Mouse (Mus musculus): ENCODE measurements around the gene Ralgapa2.

The Ralgapa2 gene

DNA sequence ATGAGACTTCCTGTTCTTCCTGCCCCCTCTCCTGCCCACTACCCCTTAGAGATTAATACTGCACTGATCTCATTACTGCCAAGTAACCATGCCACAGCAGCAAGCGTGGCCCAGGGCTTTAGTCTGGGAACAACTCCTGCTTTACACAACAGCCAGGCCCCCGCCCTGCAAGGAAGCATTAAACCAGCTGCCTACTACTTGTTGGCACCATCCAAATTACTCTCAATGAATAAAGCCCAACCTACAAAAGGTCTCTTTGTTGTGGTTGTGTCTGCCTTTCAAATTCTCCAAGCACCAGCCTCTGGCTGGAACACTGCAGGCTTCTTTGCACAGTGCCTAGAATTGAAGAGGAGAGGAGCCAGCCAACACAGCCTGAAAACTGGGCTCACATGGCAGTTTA, 164.2 kb downstream of the Ralgapa2 start:
- DNase-seq = no peak

DNA sequence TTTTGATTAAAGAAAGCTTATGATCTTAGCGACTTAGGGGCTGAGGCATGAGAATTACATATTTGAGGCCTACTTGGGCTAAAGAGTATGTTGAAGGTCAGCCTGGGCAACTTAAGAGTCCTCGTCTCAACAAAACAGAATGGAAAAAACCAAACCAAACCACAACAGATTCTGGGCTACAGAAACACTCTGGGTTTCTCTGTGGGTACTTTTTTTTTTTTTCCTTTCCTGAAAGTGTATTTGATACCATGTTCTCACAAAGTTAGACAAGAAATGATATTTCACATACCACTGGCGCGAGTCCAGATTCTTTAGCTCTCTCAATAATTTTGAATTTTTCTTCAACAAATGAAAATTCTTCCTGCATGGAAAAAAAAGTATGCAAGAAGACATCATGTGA, 172.1 kb downstream of the Ralgapa2 start:
- no peak for DNase-seq

DNA sequence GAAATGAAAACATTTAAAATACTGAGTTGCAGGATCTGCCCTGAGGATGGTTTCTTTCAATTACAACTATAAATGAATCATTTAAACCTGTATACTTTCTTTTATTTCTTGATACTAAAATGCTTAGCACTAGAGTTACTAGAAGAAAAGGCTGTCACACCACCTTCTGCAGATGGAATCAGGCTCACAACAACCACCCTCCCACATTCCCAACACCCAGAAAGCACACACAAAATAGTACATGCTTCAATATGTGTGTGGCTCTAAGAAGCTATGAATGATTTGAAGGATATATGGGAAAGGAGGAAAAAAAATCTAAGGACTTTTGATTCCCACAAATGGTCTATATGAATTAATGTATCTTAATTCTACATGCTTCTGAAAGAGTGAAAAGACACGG, 174.6 kb downstream of the Ralgapa2 start:
- DNase-seq = no peak

DNA sequence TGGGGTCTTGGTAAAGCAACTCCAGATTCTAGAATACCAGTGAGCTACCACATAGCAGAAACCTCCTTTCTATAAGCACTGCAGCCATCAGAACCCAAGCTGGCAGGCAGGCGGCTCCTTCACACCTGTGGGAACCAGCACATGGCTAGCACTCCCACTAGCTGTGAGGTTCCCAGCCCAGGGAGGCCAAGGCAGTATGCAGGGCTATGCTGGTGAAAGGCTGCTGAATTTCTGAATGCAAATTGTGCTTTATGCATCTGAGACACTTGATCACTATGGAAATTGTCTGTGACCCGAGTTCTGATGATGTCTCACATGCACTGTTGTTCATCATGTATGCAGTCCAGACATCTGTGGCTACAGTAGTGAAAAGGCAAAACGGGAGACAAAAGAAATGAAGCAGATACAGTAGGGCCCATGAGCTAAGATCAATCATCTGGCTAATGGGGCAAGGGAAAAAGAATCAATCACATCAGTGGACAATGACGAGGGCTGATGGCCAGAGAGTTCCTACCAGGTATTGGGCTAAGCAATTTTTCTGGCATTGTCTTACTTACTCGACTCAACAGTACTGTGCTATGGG, 180.2 kb downstream of the Ralgapa2 start:
- DNase-seq = no peak

DNA sequence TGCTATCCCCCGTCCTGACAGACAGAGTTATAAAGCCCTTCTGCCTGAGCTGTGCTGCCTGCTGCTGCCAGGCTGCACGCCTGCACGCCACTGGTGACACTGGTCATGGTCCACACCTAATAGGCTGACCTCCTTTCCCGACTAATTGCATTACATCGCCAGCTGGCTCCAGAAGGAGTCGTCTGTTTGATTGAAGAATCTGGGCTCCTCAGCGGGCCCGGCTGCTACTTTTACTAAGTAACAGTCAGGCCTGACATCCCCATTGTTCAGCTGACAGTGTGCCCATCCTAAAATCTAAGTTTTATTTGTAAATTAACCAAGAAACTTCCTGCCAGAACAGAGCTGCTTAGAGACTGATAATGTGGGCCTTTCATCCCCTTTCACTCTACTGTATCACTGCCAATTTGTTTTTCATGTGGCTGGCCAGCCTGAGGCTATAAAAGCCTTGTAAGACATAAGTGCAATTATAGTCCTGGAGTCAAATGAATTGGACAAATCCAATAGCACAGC, 181.3 kb downstream of the Ralgapa2 start:
- DNase-seq = peak; percentile 79

DNA sequence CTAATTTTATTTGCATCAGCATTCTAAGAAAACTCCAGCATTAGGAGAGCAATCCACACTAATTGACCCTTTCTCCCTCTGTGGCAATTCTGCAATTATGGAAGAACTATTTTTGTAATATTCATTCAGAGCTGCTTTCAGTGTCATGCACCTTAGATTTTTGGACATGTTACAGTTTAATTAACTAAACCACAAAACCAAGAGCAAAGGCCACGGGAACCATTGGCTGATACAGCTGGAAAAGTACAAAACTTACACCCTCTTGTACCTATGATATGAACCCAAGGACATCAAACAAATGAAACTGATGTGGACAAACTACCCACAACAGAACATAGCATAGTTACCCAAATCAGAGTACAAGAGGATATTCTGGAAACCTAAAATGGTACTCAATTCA, 182.0 kb downstream of the Ralgapa2 start:
- DNase-seq = no peak

DNA sequence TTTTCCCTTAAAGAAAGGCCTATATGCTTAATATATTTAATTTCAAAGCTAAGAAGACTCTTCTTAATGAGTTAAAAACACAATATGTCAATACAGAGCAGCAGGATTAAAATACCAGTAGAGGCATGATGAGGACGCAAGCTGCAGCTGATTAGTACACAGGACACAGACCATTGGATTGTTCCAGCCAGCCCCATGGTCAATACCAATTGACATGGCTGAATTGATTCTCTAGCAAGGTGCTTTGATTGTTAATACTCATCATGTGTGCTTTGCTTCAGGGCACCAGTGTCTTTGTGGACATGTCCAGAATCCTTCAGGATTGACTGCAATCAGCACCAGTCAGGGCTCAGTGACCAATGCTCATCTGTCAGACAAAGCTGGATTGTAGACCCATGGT, 185.5 kb downstream of the Ralgapa2 start:
- DNase-seq = no peak

DNA sequence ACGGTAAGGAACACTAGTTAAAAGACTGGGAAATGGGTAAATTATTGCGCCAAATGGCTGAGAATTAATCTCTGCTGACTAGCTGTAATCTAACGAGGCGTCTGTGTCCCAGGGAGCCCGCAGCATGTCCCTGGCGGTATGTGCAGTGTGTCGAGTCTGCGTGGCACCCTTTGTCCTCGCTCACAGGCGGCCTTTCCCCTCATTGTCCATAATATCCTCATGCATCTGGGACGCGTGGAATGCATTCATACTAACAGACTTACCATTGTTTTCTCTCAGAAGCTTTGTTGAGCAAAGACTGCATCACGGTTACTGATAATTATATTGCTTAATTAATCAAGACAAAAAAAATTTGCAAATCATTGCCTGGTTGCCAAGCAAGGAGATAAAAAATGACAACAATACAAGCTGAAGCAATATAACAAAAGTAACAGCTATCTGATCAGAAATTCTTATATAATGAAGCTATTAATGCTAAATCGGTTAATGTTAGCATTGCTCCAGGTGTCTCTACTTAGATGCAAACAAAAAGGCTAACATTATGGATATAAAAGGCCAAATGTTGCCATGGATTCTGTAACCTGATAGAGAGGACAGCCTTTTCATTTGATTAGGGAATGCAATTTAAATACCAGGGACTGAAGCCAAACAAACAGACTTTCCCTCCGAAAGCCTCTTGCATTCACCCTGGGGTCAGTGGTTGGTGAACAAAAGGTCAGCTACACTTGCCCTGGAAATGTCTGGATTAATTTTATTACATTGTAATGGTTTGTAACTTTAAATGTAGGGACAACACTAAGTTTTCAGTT, 187.0 kb downstream of the Ralgapa2 start:
- DNase-seq = no peak

DNA sequence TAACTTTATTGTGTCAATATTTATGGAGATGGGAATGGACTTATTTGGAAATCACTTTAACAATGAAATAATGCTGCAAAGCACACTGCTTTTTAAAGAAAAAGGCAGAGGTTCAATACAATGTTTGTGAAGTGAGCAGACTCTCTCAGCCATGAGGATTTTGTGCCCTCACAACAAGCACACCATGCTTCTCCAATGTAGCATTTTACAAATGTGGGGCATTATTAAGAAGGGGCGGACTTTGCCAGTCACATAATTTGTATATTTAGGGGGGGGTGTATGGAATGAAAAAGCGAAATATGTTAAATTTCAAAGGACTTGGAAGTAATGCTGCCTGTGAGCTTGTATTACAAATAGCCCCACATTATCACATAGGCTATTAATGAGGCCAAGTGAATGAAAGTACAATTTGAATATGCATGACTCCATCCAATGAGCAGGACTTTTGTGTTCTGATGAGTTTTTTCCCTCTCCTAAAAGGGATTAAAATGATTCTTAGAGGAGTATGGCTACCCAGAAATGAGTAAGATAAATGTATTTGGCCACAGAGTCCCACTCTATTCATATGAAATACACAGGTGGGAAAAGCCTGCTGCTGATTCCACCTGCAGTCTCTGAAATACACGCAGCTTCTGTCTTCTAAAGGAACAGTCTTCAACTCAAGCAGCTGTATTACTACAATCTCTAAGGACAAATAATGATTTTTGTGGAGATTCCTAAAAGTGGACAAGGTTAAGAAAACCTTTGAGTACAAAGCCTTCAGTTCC, 187.8 kb downstream of the Ralgapa2 start:
- DNase-seq = no peak

DNA sequence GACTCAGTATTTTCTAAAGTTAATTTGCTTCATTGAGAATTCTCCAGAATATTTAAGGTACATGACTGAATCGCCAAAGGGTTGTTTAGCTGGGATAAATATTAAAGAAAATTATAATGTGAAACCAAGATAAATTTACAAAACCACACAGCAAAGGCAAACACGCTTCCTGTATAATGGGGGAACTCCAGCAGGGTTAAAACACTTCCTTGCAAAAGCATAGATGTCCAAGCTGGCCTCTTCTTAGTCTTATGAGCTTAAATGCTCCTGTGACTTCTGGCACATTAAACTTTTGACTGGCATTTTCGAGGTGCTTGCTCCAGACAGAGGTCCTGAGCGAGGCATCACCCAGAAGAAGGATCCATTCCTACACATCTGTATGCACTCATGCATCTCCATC, 188.6 kb downstream of the Ralgapa2 start:
- DNase-seq = no peak

DNA sequence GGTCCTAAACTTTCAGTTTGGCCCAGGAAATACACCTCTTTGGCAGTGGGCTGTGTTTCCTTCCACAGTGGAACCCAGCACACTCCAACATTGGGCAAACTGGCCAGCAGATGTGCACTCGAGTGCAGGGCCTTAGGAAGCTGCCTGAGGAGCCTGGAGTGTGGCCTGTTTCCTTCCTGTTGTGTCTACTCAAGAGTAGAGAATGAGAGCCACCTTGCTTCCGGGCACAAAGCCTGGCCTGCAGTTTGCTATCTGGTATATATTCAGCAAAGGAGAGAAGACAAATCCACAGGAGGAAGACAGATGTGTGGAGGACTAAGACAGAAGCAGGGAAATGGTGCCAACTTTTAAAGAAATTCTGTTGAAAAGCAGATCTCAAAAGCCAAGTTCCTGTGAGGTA, 189.4 kb downstream of the Ralgapa2 start:
- DNase-seq = no peak

DNA sequence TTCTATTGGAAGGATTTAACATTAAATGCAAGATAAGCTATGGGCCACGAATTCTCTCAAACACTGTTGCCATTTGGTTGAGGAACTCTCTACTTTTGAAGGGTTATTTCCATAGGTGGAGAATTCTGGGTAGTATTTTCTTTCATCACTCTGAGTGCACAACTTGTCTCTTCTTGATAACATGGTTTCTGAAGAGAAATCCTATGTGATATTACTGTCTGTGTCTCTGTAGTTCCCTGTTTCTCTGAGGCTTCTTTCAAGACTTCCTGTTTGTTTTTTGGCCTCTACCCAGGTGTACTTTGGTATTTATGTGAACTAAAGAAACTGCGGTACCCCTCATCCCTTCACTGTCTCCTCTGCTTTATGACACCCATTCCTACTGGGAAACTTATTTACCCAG, 190.1 kb downstream of the Ralgapa2 start:
- no peak for DNase-seq

DNA sequence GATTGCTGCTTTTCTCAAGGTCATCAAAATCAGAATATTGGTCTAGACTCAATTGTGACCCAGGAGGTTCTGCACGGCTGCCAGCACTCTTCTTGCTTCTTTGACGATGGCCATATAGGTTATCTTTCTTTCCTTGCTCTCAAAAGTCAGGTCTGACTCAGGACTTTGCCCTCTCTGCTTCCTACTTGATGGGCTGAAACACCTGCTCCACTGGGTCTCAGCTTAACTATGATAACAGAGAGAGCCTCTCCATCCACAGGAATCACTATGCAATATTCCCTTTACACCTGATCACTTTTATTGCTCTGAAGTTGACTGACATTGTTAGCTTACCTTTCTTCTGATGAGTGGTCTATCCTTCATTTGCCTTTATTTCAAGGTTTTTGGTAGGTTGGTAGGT, 191.5 kb downstream of the Ralgapa2 start:
- no peak for DNase-seq

DNA sequence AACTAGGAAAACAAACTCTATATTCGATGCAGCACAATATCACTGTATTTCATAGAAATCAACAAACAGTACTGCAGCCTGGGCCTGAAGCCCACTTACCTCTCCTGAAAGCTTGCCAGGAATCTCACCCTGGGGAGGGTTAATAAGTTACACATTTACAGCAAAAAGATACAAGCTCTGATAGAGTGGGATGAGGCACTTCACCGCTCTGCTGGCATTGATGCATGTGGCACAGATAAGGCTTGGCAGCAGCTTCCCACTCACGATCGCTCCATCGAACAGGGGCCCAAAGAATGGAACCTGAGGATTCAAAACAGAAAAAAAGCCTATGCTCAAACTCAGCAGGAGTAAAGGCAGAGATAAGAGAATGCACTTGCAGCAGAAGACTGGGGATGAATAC, 197.4 kb downstream of the Ralgapa2 start:
- no peak for DNase-seq

DNA sequence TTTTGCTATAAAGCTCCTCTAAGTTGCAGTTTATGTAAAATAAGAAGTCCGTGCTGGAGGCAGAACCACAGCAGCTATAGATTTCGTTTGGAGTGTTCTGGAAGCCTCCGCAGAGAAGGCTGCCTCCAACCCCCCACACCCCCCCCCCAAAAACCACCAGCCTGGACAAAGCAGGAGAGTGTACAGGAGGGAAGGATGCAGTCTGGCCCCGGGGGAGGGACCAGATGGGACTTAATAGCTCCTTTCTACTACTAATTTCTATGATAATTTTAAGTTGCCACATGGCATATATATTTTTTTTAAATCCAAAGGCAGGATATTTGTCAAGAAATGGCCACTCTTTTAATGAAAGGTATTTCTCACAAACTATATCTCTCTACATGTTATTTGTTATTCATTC, 198.3 kb downstream of the Ralgapa2 start:
- no peak for DNase-seq

DNA sequence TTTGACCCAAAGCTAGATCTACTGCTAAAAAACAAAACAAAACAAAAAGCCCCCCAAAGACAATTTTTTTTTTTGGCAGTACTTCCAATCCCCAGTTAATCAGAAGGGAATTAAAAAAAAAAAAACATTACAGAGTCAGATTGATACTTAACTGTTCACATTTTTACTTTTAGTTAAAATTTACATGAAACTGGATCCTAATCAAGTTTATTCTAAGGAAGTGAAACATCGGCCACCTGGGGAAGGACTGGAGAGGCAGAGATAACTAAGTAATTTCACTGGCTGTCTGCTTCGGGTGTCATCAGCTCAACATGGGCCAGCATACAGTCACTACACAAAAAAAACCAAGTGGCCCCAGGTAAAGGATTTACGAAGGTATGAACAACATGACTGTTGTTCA, 201.4 kb downstream of the Ralgapa2 start:
- no peak for DNase-seq

DNA sequence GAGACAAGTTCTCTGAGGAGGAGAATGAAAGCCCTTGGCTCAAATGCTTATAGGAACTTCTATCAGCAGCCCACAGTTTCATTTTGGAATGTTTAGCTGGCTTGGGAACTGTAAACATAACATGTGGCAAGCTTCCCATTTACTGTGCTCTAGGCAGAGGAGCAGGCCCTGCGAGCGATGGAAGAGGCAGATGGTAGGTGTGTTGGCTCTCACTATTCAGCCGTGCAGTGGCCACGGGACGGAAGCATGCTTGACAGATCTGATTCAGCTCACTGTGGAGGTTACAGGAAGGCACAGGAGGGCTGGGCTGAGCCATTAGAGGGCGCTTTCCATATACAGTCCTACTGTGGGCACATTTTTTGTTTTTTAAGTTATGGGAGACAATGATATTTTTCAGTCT, 201.9 kb downstream of the Ralgapa2 start:
- peak; percentile 90 for DNase-seq

DNA sequence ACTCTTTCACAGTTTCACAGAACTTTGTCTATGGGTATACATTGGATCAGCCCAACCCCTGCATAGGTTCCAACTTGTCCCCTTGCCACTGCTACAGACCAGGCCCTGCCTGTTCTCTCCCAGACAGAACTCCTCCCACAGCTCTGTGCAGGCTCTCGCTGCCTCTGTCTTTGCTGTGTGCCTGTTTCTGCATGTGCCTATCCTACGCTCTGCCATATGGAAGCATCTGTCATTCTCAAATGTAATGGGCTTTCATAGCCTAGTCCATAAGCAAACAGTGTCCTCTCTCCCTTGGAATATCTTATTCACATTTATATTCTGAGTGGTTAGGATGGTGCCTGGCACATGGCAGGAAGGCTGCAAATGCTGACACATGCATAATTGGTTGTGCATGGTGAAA, 202.7 kb downstream of the Ralgapa2 start:
- no peak for DNase-seq

DNA sequence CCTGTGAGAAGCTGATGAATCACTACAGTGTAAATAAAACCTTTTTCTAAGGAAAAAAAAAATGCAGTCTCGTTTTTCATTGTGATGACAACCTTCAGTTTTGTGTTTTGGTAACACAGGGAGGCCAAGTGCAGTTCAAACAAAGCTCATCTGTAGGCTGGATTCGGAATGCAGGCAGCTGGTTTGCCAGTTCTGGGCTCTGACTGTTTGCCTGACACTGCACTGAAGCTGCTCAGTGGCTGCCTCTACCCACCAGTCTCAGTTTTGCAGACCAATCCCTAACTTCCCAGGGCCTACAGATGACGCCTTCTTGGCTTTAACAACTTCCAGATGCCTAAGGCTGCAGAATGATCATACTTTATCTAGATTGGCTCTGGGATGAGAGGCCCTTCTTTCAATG, 205.1 kb downstream of the Ralgapa2 start:
- no peak for DNase-seq

DNA sequence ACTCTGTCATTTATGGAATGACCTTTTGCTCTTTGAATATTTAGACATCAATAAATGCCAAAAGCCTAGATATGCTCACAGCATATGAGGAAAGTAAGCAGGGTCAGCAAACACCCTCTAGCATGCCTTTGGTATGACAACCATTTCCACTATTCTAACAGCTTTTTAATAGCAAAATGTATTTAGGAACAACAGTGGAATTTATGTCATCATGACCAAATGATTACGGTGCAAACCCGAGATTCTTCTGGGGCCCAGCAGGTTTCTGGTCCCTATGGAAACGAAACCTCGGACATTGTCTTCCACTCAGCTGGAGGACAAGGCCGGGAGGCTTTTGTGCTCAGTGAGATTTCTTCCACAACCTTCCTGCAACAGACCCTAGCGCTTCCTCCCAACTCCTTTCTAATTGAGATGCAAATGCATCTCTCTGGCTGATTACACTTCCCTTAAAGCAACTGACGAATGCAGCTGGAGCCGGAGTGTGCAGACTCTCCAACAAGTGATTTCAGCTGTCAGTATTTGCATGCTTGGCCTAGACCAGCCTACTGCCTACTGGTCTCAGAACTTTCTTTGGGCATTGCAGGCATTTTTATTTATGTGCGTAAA, 209.9 kb downstream of the Ralgapa2 start:
- DNase-seq = no peak

DNA sequence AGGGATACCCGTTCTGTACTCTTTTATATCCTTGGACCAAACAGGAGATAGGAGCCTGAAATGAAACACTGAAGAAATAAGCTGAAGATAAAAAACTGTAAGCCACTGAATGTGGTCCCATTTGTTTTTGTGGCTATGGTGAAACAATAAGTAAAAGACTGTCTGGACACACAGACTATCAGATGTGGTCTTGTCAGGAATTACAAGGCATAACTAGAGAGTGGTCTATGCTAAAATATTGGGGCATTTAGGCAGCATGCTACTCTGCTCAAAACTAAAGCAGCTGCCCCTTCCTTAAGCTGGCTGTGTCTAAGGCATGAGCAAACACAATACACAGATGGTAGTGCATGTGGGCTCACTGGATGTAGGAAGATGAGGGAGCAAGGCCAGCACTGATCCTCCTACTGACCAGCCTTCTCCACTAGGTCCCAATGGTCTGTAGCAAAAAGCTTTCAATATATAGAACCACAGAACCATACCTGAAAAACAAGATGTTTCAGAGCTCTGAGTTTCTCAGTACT, 211.6 kb downstream of the Ralgapa2 start:
- no peak for DNase-seq

DNA sequence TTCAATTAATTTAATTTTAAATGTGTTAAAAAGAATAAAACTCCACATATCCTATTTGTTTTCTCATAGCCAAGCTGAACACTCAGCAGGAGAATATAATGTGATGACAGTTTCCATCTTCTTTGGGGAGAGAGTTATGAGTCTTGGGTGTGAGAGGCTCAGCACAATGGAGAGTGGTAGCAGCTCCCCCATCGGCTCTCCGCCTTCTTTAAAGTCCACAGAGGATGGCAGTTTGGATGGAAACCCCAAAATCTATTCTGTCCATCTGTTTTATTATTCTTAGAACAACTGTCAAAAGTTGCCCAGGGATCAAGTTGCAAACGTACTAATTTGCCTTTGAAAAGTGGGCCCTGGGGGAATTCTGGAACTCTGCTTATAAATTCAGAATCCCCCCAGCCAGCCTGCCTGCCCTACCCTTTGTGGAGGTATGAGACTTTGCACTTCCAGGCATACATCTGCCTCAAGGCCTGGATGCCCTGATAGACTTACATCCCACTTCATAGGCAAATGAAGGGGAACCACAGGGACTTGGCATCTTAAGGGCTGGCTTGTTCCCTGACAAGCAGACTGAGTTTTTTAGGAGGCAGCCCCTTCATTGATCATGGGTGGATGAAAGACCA, 212.2 kb downstream of the Ralgapa2 start:
- no peak for DNase-seq

DNA sequence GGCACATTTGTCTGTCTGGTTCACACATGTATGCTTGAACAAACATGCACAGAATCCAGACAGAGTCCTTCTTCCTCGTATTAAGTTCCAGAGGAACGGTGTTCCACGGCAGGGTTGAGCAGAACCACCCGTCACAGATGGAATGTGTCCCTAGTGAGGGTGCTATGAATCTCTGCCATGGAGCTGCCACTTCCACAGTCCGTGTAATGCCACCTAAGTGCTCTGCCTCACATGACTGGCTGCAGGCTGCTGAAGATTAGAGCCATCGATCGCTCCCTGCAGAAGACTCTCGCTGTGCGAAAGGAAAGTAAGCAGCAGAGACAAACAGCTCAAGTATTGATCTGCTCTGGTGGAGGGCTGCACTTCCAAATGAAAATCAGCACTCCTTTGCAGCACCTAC, 218.6 kb downstream of the Ralgapa2 start:
- no peak for DNase-seq
